Mouse (Mus musculus) central nervous system, embryonic 11.5 days (tissue): ENCODE results near the gene Hjurp. TPM values are rescaled to one million over a fixed set of nuclear protein-coding genes. Genes with fewer than 3 reads are reported as not detected.

Experiments used
- polyA plus RNA-seq: library from polyadenylated mRNA; depleted of rRNA; stranded (reverse); fragments of >200 nt; gene quantifications from 2 replicates; pipeline ENCODE4 v1.2.3, GENCODE M21; 2012; rRNA removed

The Hjurp gene
- polyA plus RNA-seq: 257 and 303 TPM in 2 replicates

DNA sequence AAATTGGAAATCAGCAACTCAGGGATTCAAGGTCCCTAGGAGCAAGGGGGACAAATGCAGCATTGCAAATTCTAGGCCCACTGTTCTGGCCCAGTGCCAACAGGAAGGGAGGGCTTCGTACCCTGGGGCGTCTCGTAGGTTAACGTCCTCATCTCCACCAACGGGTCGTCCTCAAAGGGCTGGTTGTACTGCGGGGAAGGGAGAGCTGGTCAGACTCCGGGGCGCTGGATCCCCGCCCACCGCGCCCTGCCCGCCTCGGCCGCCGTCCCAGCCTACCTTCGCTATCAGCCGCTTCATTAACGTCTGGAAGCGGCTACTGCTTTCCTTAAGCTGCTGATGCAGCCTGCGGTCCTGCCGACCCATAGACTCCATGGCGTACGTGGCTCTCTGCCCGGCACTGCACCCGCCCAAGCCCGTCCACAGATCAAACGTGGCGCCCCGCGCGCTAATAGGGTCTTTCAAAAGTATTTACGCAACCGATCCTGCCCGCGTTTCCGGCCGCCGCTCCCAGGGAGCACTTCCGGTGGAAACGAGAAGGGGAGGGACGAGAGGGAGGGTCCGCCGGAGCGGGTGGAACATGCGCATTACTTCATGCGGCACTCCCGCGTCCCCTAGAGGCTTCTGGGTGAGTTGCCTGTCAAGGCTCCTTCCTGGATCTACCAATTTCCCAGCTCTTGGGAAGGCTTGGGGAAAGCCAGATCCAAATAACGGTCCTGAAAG is at the start of gene Hjurp, which contains the start of gene Trpm8:
Hjurp (minus strand) TSS at position 536 of the 720 bp plus-strand sequence.
Trpm8 (plus strand) TSS at position 564 of the 720 bp plus-strand sequence.

GRCm38 (mm10) chr1:88226670-88227379 is 50.6 kb downstream of the Hjurp start, which contains the start of gene Mroh2a:
Gene Mroh2a, plus strand, starts transcription at chr1:88226986.

Other genes starting within 250 kb of the Hjurp start
- not detected in 2 replicates for gene Ugt1a10, start 222.2 kb downstream of the Hjurp start, polyA plus RNA-seq
- gene Ugt1a9, start 206.8 kb downstream of the Hjurp start, polyA plus RNA-seq: not detected in 2 replicates
- gene Ugt1a8, start 189.8 kb downstream of the Hjurp start, polyA plus RNA-seq: not detected in 2 replicates
- 0.53 and 0.65 TPM in 2 replicates for gene Ugt1a7c, start 182.6 kb downstream of the Hjurp start, polyA plus RNA-seq
- gene Ugt1a6b, start 174.4 kb downstream of the Hjurp start, polyA plus RNA-seq: 0.07 TPM in 1 of 2 replicates, not detected in the other
- 0.29 and 0.59 TPM in 2 replicates for gene Ugt1a6a, start 142.8 kb downstream of the Hjurp start, polyA plus RNA-seq
- 0.04 TPM in 1 of 2 replicates, not detected in the other for gene Ugt1a5, start 111.6 kb downstream of the Hjurp start, polyA plus RNA-seq
- gene Ugt1a2, start 77.0 kb downstream of the Hjurp start, polyA plus RNA-seq: 0.06 TPM in 1 of 2 replicates, not detected in the other
- gene Dnajb3, start 71.9 kb downstream of the Hjurp start, polyA plus RNA-seq: 8.1 and 9.4 TPM in 2 replicates
- 0.12 TPM in 1 of 2 replicates, not detected in the other for gene Ugt1a1, start 65.7 kb downstream of the Hjurp start, polyA plus RNA-seq
- 0.10 TPM in 1 of 2 replicates, not detected in the other for gene Mroh2a, start 50.6 kb downstream of the Hjurp start, polyA plus RNA-seq
- 0.02 TPM in 2 replicates for gene Trpm8, start within 50 bp of the Hjurp start, polyA plus RNA-seq
- gene Spp2, start 129.3 kb upstream of the Hjurp start, polyA plus RNA-seq: 2.7 and 7.3 TPM in 2 replicates
- gene Glrp1, start 232.4 kb upstream of the Hjurp start, polyA plus RNA-seq: 0.04 TPM in 1 of 2 replicates, not detected in the other